Mouse (Mus musculus): Measurements from ENCODE around the gene Celf2. TPM values are rescaled to one million over a fixed set of nuclear protein-coding genes. Genes with fewer than 3 reads are reported as not detected.

Gene Celf2
- polyA plus RNA-seq, 1 experiment from 2014 or later = 59.8 TPM

- 79% methylated on average over 6 of the region's 6 CpGs for WGBS
- Histone ChIP-seq H3K9me3 (ENCODE audit: control insufficient read depth, low read depth, low read length) (no peaks in the 10 kb centered on the region), H3K4me3 (ENCODE audit: low read depth, low read length) (no peak overlapping the region), H3K4me1 (ENCODE audit: control insufficient read depth, insufficient read depth, low read length) (peaks cover 3% of the 10 kb centered on the region; the same call in 1 of the 2 replicates), H3K27me3 (ENCODE audit: control insufficient read depth, insufficient read depth, low read length) (no peaks in the 10 kb centered on the region), H3K9ac (replicated peaks; ENCODE audit: low read depth, low read length) (no peak overlapping the region), H3K4me2 (replicated peaks; ENCODE audit: low read depth, low read length) (no peak overlapping the region), H3K36me3 (ENCODE audit: control insufficient read depth, insufficient read depth, low read length) (no peaks in the 10 kb centered on the region), H3K27ac (ENCODE audit: low read length) (no peak overlapping the region)
- no peak for ATAC-seq (ENCODE audit: insufficient number of reproducible peaks, insufficient read depth, low FRiP score, low read depth)
These were observed 968.5 kb downstream of the Celf2 start for GRCm38 (mm10) chr2:6540825-6541224.

- Histone ChIP-seq H3K27ac (ENCODE audit: low read length) (no peak overlapping the region), H3K27me3 (ENCODE audit: control insufficient read depth, insufficient read depth, low read length) (no peaks in the 10 kb centered on the region), H3K9ac (replicated peaks; ENCODE audit: low read depth, low read length) (no peak overlapping the region), H3K4me1 (ENCODE audit: control insufficient read depth, insufficient read depth, low read length) (peaks cover 3% of the 10 kb centered on the region; the same call in 1 of the 2 replicates), H3K4me3 (ENCODE audit: low read depth, low read length) (no peak overlapping the region), H3K9me3 (ENCODE audit: control insufficient read depth, low read depth, low read length) (no peaks in the 10 kb centered on the region), H3K4me2 (replicated peaks; ENCODE audit: low read depth, low read length) (no peak overlapping the region), H3K36me3 (ENCODE audit: control insufficient read depth, insufficient read depth, low read length) (no peaks in the 10 kb centered on the region)
- 53% methylated on average over 11 of the region's 11 CpGs for WGBS
- ATAC-seq (ENCODE audit: insufficient number of reproducible peaks, insufficient read depth, low FRiP score, low read depth) = peak; percentile 84; the same call in 1 of the 2 replicates
These were observed 969.3 kb downstream of the Celf2 start for GRCm38 (mm10) chr2:6540092-6540491.

GRCm38 (mm10) chr2:6538500-6538899 is 970.9 kb downstream of the Celf2 start:
- H3K27ac ChIP-seq (ENCODE audit: low read length) = no peak overlapping the region
- no peak overlapping the region for H3K4me2 ChIP-seq (replicated peaks; ENCODE audit: low read depth, low read length)
- H3K9me3 ChIP-seq (ENCODE audit: control insufficient read depth, low read depth, low read length) = no peaks in the 10 kb centered on the region
- H3K9ac ChIP-seq (replicated peaks; ENCODE audit: low read depth, low read length) = no peak overlapping the region
- no peaks in the 10 kb centered on the region for H3K27me3 ChIP-seq (ENCODE audit: control insufficient read depth, insufficient read depth, low read length)
- 75% methylated on average over 2 of the region's 2 CpGs for WGBS
- peaks cover 3% of the 10 kb centered on the region; the same call in 1 of the 2 replicates for H3K4me1 ChIP-seq (ENCODE audit: control insufficient read depth, insufficient read depth, low read length)
- ATAC-seq (ENCODE audit: insufficient number of reproducible peaks, insufficient read depth, low FRiP score, low read depth) = no peak
- no peak overlapping the region for H3K4me3 ChIP-seq (ENCODE audit: low read depth, low read length)
- H3K36me3 ChIP-seq (ENCODE audit: control insufficient read depth, insufficient read depth, low read length) = no peaks in the 10 kb centered on the region

- Histone ChIP-seq H3K36me3 (ENCODE audit: control insufficient read depth, insufficient read depth, low read length) (no peaks in the 10 kb centered on the region), H3K4me3 (ENCODE audit: low read depth, low read length) (no peak overlapping the region), H3K9ac (replicated peaks; ENCODE audit: low read depth, low read length) (no peak overlapping the region), H3K27ac (ENCODE audit: low read length) (no peak overlapping the region), H3K4me1 (ENCODE audit: control insufficient read depth, insufficient read depth, low read length) (peaks cover 3% of the 10 kb centered on the region; the same call in 1 of the 2 replicates), H3K27me3 (ENCODE audit: control insufficient read depth, insufficient read depth, low read length) (no peaks in the 10 kb centered on the region), H3K4me2 (replicated peaks; ENCODE audit: low read depth, low read length) (no peak overlapping the region), H3K9me3 (ENCODE audit: control insufficient read depth, low read depth, low read length) (no peaks in the 10 kb centered on the region)
- no peak for ATAC-seq (ENCODE audit: insufficient number of reproducible peaks, insufficient read depth, low FRiP score, low read depth)
These were observed 971.3 kb downstream of the Celf2 start for GRCm38 (mm10) chr2:6538031-6538430.

- Histone ChIP-seq H3K4me3 (ENCODE audit: low read depth, low read length) (no peak overlapping the region), H3K9ac (replicated peaks; ENCODE audit: low read depth, low read length) (no peak overlapping the region), H3K9me3 (ENCODE audit: control insufficient read depth, low read depth, low read length) (no peaks in the 10 kb centered on the region), H3K4me2 (replicated peaks; ENCODE audit: low read depth, low read length) (no peak overlapping the region), H3K27me3 (ENCODE audit: control insufficient read depth, insufficient read depth, low read length) (no peaks in the 10 kb centered on the region), H3K4me1 (ENCODE audit: control insufficient read depth, insufficient read depth, low read length) (peaks cover 3% of the 10 kb centered on the region; the same call in 1 of the 2 replicates), H3K36me3 (ENCODE audit: control insufficient read depth, insufficient read depth, low read length) (no peaks in the 10 kb centered on the region), H3K27ac (ENCODE audit: low read length) (no peak overlapping the region)
- WGBS = 76% methylated on average over 3 of the region's 3 CpGs
- ATAC-seq (ENCODE audit: insufficient number of reproducible peaks, insufficient read depth, low FRiP score, low read depth) = no peak
These were observed 972.0 kb downstream of the Celf2 start for GRCm38 (mm10) chr2:6537326-6537725.

GRCm38 (mm10) chr2:6536372-6536771 is 973.0 kb downstream of the Celf2 start:
- Histone ChIP-seq H3K27me3 (ENCODE audit: control insufficient read depth, insufficient read depth, low read length) (no peaks in the 10 kb centered on the region), H3K27ac (ENCODE audit: low read length) (no peak overlapping the region), H3K4me2 (replicated peaks; ENCODE audit: low read depth, low read length) (no peak overlapping the region), H3K9ac (replicated peaks; ENCODE audit: low read depth, low read length) (no peak overlapping the region), H3K9me3 (ENCODE audit: control insufficient read depth, low read depth, low read length) (no peaks in the 10 kb centered on the region), H3K4me3 (ENCODE audit: low read depth, low read length) (no peak overlapping the region), H3K4me1 (ENCODE audit: control insufficient read depth, insufficient read depth, low read length) (peaks cover 3% of the 10 kb centered on the region; the same call in 1 of the 2 replicates), H3K36me3 (ENCODE audit: control insufficient read depth, insufficient read depth, low read length) (no peaks in the 10 kb centered on the region)
- WGBS = 61% methylated on average over 2 of the region's 2 CpGs
- no peak for ATAC-seq (ENCODE audit: insufficient number of reproducible peaks, insufficient read depth, low FRiP score, low read depth)

- Histone ChIP-seq H3K4me1 (ENCODE audit: control insufficient read depth, insufficient read depth, low read length) (no peaks in the 10 kb centered on the region), H3K27me3 (ENCODE audit: control insufficient read depth, insufficient read depth, low read length) (no peaks in the 10 kb centered on the region), H3K9me3 (ENCODE audit: control insufficient read depth, low read depth, low read length) (no peaks in the 10 kb centered on the region), H3K9ac (replicated peaks; ENCODE audit: low read depth, low read length) (no peak overlapping the region), H3K36me3 (ENCODE audit: control insufficient read depth, insufficient read depth, low read length) (no peaks in the 10 kb centered on the region), H3K4me2 (replicated peaks; ENCODE audit: low read depth, low read length) (no peak overlapping the region), H3K4me3 (ENCODE audit: low read depth, low read length) (no peak overlapping the region), H3K27ac (ENCODE audit: low read length) (no peak overlapping the region)
- no peak for ATAC-seq (ENCODE audit: insufficient number of reproducible peaks, insufficient read depth, low FRiP score, low read depth)
- WGBS = 76% methylated on average over 4 of the region's 4 CpGs
These were observed 977.0 kb downstream of the Celf2 start for GRCm38 (mm10) chr2:6532341-6532740.

- no peak overlapping the region for H3K4me2 ChIP-seq (replicated peaks; ENCODE audit: low read depth, low read length)
These were observed 981.3 kb downstream of the Celf2 start for GRCm38 (mm10) chr2:6528076-6528475.

GRCm38 (mm10) chr2:6526825-6527224 is 982.5 kb downstream of the Celf2 start:
- Histone ChIP-seq H3K4me1 (ENCODE audit: control insufficient read depth, insufficient read depth, low read length) (no peaks in the 10 kb centered on the region; the same call in 1 of the 2 replicates), H3K9me3 (ENCODE audit: control insufficient read depth, low read depth, low read length) (no peaks in the 10 kb centered on the region), H3K36me3 (ENCODE audit: control insufficient read depth, insufficient read depth, low read length) (no peaks in the 10 kb centered on the region), H3K9ac (replicated peaks; ENCODE audit: low read depth, low read length) (no peak overlapping the region), H3K4me3 (ENCODE audit: low read depth, low read length) (no peak overlapping the region), H3K27me3 (ENCODE audit: control insufficient read depth, insufficient read depth, low read length) (no peaks in the 10 kb centered on the region), H3K4me2 (replicated peaks; ENCODE audit: low read depth, low read length) (no peak overlapping the region), H3K27ac (ENCODE audit: low read length) (no peak overlapping the region)
- no peak for ATAC-seq (ENCODE audit: insufficient number of reproducible peaks, insufficient read depth, low FRiP score, low read depth)
- 56% methylated on average over 11 of the region's 11 CpGs for WGBS

More at GRCm38 (mm10) chr2:6528076-6528475, 981.3 kb downstream of the Celf2 start:
- Histone ChIP-seq H3K27me3 (ENCODE audit: control insufficient read depth, insufficient read depth, low read length) (no peaks in the 10 kb centered on the region), H3K4me3 (ENCODE audit: low read depth, low read length) (no peak overlapping the region), H3K4me1 (ENCODE audit: control insufficient read depth, insufficient read depth, low read length) (no peaks in the 10 kb centered on the region; the same call in 1 of the 2 replicates), H3K36me3 (ENCODE audit: control insufficient read depth, insufficient read depth, low read length) (no peaks in the 10 kb centered on the region), H3K9me3 (ENCODE audit: control insufficient read depth, low read depth, low read length) (no peaks in the 10 kb centered on the region), H3K9ac (replicated peaks; ENCODE audit: low read depth, low read length) (no peak overlapping the region), H3K27ac (ENCODE audit: low read length) (no peak overlapping the region)
- WGBS = 85% methylated on average over 2 of the region's 2 CpGs
- no peak for ATAC-seq (ENCODE audit: insufficient number of reproducible peaks, insufficient read depth, low FRiP score, low read depth)
